Mouse (Mus musculus) small intestine, adult 2 months (tissue): Measurements from ENCODE around the gene Tomm70a. TPM values are rescaled to one million over a fixed set of nuclear protein-coding genes. Genes with fewer than 3 reads are reported as not detected.
A peak's percentile ranks its signal among the peaks of the same experiment; 100 is the strongest.
"Not testable (repeated sequence)": the region's sequence is repeated elsewhere in the genome, so short reads cannot be mapped to it uniquely, and the experiment has no call there.

ENCODE experiments used
- H3K27ac ChIP-seq: fragments of 200-500 bp; 2 replicates; pipeline ENCODE4 v1.5.1; 2012; ENCODE audit warnings: low read depth, low read length, control low read depth, inconsistent platforms; ENCODE audit not compliant: insufficient read depth
- H3K27me3 ChIP-seq: fragments of 200-500 bp; 2 replicates; pipeline ENCODE4 v1.6.1; 2012; ENCODE audit warnings: mild to moderate bottlenecking, moderate library complexity, low read length, inconsistent platforms; ENCODE audit not compliant: control insufficient read depth, insufficient read depth
- H3K36me3 ChIP-seq: fragments of 200-500 bp; 2 replicates; pipeline ENCODE4 v1.6.1; 2012; ENCODE audit warnings: mild to moderate bottlenecking, low read length, control low read depth, inconsistent platforms; ENCODE audit not compliant: control insufficient read depth, insufficient read depth
- H3K4me1 ChIP-seq: fragments of 200-500 bp; 2 replicates; pipeline ENCODE4 v1.6.1; 2012; ENCODE audit warnings: low read length, inconsistent platforms, mixed read lengths; ENCODE audit not compliant: control insufficient read depth, insufficient read depth, insufficient read length
- H3K4me3 ChIP-seq: fragments of 200-500 bp; 2 replicates; pipeline ENCODE4 v1.5.1; 2012; ENCODE audit warnings: low read depth, mild to moderate bottlenecking, control low read depth, inconsistent platforms, low read length, moderate library complexity
- CTCF ChIP-seq: fragments of 200-500 bp; IDR thresholded peaks from 2 replicates; pipeline ENCODE4 v1.5.1; 2012; ENCODE audit warnings: low read depth, mild to moderate bottlenecking, control low read depth, inconsistent platforms, low read length, moderate library complexity, mixed read lengths; ENCODE audit not compliant: insufficient replicate concordance, insufficient read length; ENCODE audit errors: extremely low read depth
- POLR2A ChIP-seq: fragments of 200-500 bp; IDR thresholded peaks from 2 replicates; pipeline ENCODE4 v1.6.1; 2012; ENCODE audit warnings: low read depth, mild to moderate bottlenecking, control low read depth, inconsistent platforms, low read length, moderate library complexity
- WGBS: fragments of 180-500 bp; shearing (Covaris S2); methylation state at CpG from one replicate; pipeline ENCODE4 v1.1.7; 2018; 5-methylcytosine and 5-hydroxymethylcytosine counted together
- polyA plus RNA-seq: library from polyadenylated mRNA; depleted of rRNA; stranded (reverse); fragments of >200 nt; gene quantifications from 2 replicates; pipeline ENCODE4 v1.2.3, GENCODE M21; 2012

Gene Tomm70a
- polyA plus RNA-seq, 1 experiment = 8.5 TPM

DNA sequence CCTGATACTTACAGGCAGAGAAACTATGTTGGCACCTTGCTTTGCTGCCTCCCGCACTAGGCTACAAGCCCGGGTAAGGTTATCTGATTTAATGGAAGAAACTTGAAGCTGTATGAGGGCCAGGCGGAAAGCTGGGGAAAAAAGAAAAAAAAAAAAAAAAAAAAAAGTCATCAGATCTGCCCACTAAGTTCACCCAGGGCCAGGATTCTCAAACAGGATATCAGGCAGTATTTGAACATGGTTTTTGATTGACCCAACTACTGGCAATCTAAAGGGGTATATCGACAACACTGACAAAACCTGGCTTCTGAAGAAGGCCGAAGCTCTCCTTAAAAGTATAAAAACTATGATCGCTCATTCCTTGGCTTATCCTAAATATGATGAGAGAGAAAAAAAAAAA lies 44.6 kb downstream of the Tomm70a start:
- no peak overlapping the region for H3K4me3 ChIP-seq
- no peak overlapping the region for H3K27ac ChIP-seq
- WGBS = 73% methylated on average over 6 of the region's 6 CpGs

DNA sequence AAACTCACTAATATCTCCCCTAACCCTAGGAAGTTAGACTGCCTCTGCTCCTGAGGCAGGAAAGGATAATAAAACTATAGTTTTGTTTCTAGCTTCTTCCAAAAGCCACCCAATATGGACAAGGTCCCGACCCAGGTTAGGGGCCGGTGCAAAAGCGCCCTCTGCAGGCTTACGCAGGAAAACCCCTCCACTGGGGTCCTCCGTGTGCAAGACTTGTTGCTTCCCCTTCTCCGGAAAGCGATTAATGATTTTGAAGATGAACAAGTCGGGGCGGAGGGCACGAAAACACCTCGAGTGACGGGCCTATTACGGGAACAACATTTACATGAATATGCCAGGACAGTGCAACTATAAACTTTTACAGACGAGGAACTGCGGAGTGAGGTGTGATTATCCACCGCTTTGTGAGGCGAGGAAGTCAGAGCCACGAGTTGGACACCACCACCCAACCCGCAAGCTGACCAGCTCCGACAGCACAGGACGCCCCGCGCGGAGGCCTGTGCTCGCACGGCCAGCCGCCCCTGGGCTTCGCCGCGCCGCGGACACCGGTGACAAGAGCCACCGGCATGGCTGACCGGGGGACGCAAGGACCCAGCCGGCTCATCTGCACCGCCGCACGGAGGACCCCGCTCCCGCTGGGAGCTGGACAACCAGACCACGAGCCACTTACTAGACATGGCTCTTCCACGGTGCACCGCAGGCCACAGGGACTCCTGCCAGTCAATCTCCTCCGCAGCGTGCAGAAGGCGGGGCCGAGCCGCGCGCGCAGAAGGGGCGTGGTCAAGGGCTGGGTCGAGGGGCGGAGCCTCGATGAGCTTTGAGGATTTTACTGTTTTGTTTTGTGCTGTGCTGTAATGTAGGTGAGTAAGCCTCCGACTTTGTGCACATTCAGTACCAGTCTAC lies 45.4 kb downstream of the Tomm70a start, which contains the start of gene Nit2:
Gene Nit2 (minus strand): TSS at position 731 of the 903 bp plus-strand sequence.
- WGBS = under 1% methylated on average over 58 of the region's 58 CpGs
- Histone ChIP-seq H3K4me3 (peak within 1 kb of the TSS; percentile 91), H3K4me1 (peaks cover 2% of the 10 kb centered on the region; the same call in 1 of the 2 replicates), H3K36me3 (peaks cover 12% of the 10 kb centered on the region), H3K27me3 (no peaks in the 10 kb centered on the region), H3K27ac (peak within 1 kb of the TSS; percentile 64)
- TF ChIP-seq CTCF (peak; percentile 85), POLR2A (peak; percentile 61)

More for the DNA sequence above, 44.6 kb downstream of the Tomm70a start:
- Histone ChIP-seq H3K4me1 (peaks cover 2% of the 10 kb centered on the region; the same call in 1 of the 2 replicates), H3K36me3 (peaks cover 6% of the 10 kb centered on the region), H3K27me3 (no peaks in the 10 kb centered on the region)
- TF ChIP-seq CTCF (no peak), POLR2A (no peak)

DNA sequence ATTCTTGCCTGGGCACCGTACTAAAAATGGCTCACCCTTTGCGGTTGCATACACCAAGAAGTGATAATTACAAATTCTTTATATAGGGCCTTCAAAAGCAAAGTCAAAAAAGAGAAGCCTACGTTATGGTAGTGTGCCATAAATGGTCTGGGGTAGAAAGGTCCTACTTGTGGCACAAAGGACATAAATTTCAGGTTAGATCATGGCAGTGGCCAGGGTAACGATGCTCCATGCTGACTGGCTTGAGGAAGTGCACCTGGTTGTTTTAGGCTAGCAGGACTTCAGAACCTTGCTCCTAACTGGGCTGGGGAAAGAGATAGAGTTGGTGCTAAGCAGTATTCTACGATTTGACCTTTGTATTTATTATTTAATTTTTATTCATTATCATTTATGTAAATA lies 46.0 kb downstream of the Tomm70a start:
- Histone ChIP-seq H3K4me1 (peaks cover 2% of the 10 kb centered on the region; the same call in 1 of the 2 replicates), H3K36me3 (peaks cover 15% of the 10 kb centered on the region), H3K4me3 (0 out of 2 replicates have a peak overlapping the region, but pooled peaks have one; percentile 91), H3K27ac (peak overlapping the region; percentile 18; the same call in 1 of the 2 replicates), H3K27me3 (no peaks in the 10 kb centered on the region)
- WGBS = 6% methylated on average over 5 of the region's 5 CpGs
- TF ChIP-seq CTCF (no peak), POLR2A (no peak)

DNA sequence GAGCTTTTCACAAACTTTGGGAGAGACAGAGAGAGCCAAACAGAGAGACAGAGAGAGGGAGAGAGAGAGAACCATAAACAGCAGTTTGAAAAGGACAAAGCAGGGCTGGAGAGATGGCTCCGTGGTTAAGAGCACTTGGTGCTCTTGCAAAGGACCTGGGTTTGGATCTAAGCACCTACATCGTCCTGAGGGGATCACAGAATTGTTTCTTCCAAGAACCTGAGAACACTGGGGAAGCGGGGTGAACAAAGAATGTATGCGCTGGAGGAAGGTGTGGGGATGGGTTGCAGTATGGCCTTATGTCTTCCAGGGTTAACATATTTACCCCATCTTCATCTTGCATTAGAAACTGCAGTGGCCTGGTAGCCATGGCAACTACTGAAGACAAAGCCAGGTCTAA lies 46.7 kb downstream of the Tomm70a start:
- no peak overlapping the region for H3K4me3 ChIP-seq
- no peak overlapping the region for H3K27ac ChIP-seq
- H3K36me3 ChIP-seq = peaks cover 13% of the 10 kb centered on the region
- no peak for TF ChIP-seq CTCF
- H3K4me1 ChIP-seq = peaks cover 2% of the 10 kb centered on the region; the same call in 1 of the 2 replicates
- 80% methylated on average over 4 of the region's 4 CpGs for WGBS
- H3K27me3 ChIP-seq = no peaks in the 10 kb centered on the region

DNA sequence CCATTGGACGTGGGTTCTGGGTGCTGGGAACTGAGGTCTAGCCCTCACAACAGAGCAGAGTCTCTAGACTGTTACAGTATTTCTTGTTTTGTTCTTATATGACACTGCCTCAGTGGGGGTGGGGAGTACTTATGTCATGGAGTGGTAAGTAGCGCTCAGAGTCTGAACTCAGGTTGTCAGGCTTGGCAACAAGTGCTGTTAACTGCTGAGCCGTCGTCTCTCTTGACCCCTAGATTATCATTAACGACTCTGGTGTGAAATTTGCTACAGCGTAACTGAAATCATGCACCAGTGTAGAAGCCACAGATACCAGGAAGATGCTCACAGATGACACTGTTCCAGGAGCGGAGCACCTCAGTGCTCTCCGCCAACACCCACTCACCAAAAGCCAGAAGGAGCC lies 49.7 kb downstream of the Tomm70a start:
- peaks cover 26% of the 10 kb centered on the region for H3K36me3 ChIP-seq
- no peaks in the 10 kb centered on the region for H3K27me3 ChIP-seq
- H3K4me3 ChIP-seq = no peak overlapping the region
- WGBS = 91% methylated on average over 8 of the region's 8 CpGs
- H3K27ac ChIP-seq = no peak overlapping the region
- TF ChIP-seq POLR2A (no peak), CTCF (no peak)
- peaks cover 2% of the 10 kb centered on the region; the same call in 1 of the 2 replicates for H3K4me1 ChIP-seq

DNA sequence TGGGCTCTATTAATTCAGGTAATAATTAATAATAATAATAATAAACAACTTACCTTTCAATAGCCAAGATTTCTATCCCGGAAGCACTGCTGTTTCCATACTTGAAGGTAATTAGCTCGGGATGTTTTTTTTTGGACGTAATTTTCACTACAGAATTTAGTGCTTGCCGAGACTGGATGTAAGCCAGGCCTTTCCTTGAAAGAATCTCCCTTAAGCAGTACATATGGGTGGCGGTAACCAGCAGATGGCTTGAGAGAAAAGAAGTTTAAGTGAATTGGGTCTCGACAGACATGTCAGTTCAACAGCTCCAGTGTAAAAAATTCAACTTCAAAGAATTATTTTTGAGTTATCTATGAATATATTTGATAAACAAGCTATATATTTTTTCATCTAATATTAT lies 50.1 kb downstream of the Tomm70a start:
- TF ChIP-seq POLR2A (no peak), CTCF (no peak)
- 92% methylated on average over 6 of the region's 6 CpGs for WGBS
- no peaks in the 10 kb centered on the region for H3K27me3 ChIP-seq
- H3K36me3 ChIP-seq = peaks cover 28% of the 10 kb centered on the region
- no peak overlapping the region for H3K27ac ChIP-seq
- no peak overlapping the region for H3K4me3 ChIP-seq
- H3K4me1 ChIP-seq = peaks cover 2% of the 10 kb centered on the region; the same call in 1 of the 2 replicates

DNA sequence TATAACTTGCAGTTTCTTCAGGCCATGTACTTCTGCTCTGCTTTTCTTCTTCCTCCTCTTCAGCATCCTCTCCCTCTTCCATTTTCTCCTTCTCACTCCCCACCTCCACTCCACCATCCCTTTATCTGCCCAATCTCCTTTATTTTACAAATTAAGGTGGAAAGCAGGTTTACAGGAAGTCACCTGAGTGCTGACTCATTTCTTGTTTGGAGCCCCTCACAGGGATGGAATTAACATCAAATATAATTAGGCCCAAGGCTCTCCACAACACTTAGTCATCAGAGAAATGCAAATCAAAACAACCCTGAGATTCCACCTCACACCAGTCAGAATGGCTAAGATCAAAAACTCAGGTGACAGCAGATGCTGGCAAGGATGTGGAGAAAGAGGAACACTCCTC lies 53.0 kb downstream of the Tomm70a start:
- not testable (repeated sequence) for H3K27me3 ChIP-seq, H3K4me1 ChIP-seq
- H3K36me3 ChIP-seq = peaks cover 32% of the 10 kb centered on the region

More for the DNA sequence above, 53.0 kb downstream of the Tomm70a start:
- H3K4me3 ChIP-seq, H3K27ac ChIP-seq: not testable (repeated sequence)
